Mouse (Mus musculus) splenic B cell, adult 2 months (primary cell): ENCODE measurements around the gene Dpy19l3.

ENCODE experiments used
- DNase-seq: peaks from one replicate; pipeline ENCODE4 v3.0.0-alpha.2; 2011; ENCODE audit warnings: low read depth, low spot score
- H3K27me3 ChIP-seq: 2 replicates; pipeline ENCODE4 v1.6.1; 2012; ENCODE audit warnings: mild to moderate bottlenecking, low read length, moderate library complexity, mixed read lengths; ENCODE audit not compliant: control insufficient read depth, poor library complexity, insufficient read depth, severe bottlenecking
- H3K36me3 ChIP-seq: 2 replicates; pipeline ENCODE4 v1.6.1; 2012; ENCODE audit warnings: mild to moderate bottlenecking, low read length, moderate library complexity, mixed read lengths; ENCODE audit not compliant: control insufficient read depth, poor library complexity, insufficient read depth, severe bottlenecking

Gene Dpy19l3

DNA sequence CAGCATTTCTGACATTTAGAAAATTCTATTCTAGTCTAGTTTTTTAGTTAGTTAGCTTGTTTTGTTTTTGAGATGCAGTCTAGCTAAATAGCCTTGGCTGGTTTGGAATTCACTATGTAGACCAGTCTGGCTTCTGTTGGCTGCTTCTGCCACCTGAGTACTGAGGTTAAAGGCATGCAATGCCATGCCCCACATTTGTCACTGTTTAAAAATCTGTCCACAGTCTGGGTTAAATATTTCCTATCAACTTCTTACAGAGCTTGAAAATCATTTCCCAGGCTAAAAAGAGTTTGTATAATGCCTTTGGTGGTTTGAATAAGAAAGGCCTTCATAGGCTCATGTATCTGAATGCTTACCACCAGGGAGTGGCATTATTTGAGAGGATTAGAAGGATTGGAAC lies 15.4 kb downstream of the Dpy19l3 start:
- Histone ChIP-seq H3K36me3 (no peaks in the 10 kb centered on the region; the same call in 1 of the 2 replicates), H3K27me3 (no peaks in the 10 kb centered on the region)
- DNase-seq, result no peak

- Histone ChIP-seq H3K36me3 (no peaks in the 10 kb centered on the region), H3K27me3 (no peaks in the 10 kb centered on the region)
- DNase-seq, result no peak
Observed at GRCm38 (mm10) chr7:35733313-35734050, 20.8 kb downstream of the Dpy19l3 start.

DNA sequence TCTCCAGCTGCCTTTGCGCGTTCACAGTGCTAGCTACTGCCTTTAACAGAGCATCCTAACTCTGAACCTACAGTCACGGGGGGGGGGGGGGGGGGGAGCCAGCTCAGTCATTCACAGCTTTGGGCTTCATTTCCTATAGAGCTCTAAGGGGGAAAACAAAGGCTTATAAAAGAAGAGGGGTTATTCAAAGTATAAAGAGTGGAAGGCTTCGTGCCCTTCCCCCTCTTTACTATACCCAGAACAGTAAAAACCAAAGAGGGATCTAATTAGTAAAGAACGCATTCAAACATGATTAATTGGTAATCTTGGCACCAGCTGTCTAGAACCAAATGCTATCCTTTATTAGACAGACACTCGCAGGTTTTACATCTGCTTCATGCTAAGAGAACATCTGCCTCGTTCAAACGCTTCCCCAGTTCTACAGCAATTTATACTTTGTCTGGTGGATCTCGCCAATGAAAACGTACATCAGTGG lies 21.6 kb downstream of the Dpy19l3 start:
- H3K27me3 ChIP-seq, result no peaks in the 10 kb centered on the region
- no peak for DNase-seq
- H3K36me3 ChIP-seq, result no peaks in the 10 kb centered on the region; the same call in 1 of the 2 replicates

- no peak for DNase-seq
- Histone ChIP-seq H3K36me3 (peaks cover 5% of the 10 kb centered on the region; the same call in 1 of the 2 replicates), H3K27me3 (no peaks in the 10 kb centered on the region)
Observed at GRCm38 (mm10) chr7:35729621-35730031, 24.6 kb downstream of the Dpy19l3 start.

GRCm38 (mm10) chr7:35728376-35728775 lies 25.9 kb downstream of the Dpy19l3 start:
- H3K27me3 ChIP-seq, result no peaks in the 10 kb centered on the region
- DNase-seq, result no peak
- H3K36me3 ChIP-seq, result peaks cover 5% of the 10 kb centered on the region; the same call in 1 of the 2 replicates

DNA sequence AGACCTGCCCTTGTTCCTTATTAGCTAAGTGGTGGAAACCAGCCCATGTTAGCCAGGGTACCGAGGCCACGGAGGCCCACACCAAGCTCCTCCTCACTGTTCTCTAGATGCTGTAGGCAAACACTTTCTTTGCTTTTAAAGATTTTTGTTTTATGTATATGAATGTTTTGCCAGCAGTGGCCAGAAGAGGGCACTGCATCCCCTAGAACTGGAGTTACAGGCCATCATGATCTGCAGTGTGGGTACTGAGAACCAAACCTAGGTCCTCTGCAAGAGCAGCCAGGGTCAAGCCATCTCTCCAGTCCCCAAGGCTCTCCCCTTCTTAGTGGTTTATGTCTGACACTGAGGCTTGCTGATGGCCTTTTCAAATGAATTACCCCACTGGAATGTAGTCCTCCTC lies 31.2 kb downstream of the Dpy19l3 start:
- H3K27me3 ChIP-seq, result no peaks in the 10 kb centered on the region

GRCm38 (mm10) chr7:35718421-35719178 lies 35.7 kb downstream of the Dpy19l3 start:
- Histone ChIP-seq H3K36me3 (peaks cover 7% of the 10 kb centered on the region), H3K27me3 (no peaks in the 10 kb centered on the region)
- peak; percentile 6 for DNase-seq

More for the DNA sequence above, 31.2 kb downstream of the Dpy19l3 start:
- no peak for DNase-seq
- H3K36me3 ChIP-seq, result peaks cover 5% of the 10 kb centered on the region

- Histone ChIP-seq H3K36me3 (peaks cover 7% of the 10 kb centered on the region), H3K27me3 (no peaks in the 10 kb centered on the region)
- peak; percentile 8 for DNase-seq
Observed at GRCm38 (mm10) chr7:35710366-35710765, 43.9 kb downstream of the Dpy19l3 start.

- Histone ChIP-seq H3K36me3 (0 out of 2 replicates have a peak, but pooled peaks cover 2% of the 10 kb centered on the region), H3K27me3 (no peaks in the 10 kb centered on the region)
- DNase-seq, result no peak
Observed at GRCm38 (mm10) chr7:35708101-35708500, 46.2 kb downstream of the Dpy19l3 start.

DNA sequence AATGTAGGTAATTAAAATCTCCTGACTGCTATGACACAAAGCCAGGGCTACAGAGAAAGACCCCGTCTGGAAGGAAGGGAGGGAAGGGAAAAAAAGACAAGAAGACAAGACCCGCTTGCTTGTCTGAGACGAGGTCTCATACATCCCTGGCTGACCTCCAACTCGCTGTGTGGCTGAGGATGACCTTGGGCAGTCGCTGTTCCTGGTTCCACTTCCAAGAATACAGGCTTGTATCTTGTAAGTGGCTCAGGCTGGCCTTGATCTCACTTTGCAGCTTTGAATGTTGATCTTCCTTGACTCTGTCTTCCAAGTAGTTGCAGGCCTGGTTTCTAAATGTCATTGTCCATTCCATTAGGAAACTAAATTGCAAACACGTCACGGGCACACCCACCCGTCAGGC lies 55.2 kb downstream of the Dpy19l3 start:
- no peak for DNase-seq
- no peaks in the 10 kb centered on the region for H3K27me3 ChIP-seq
- H3K36me3 ChIP-seq, result no peaks in the 10 kb centered on the region

- no peak for DNase-seq
Observed at GRCm38 (mm10) chr7:35698073-35698472, 56.2 kb downstream of the Dpy19l3 start.

GRCm38 (mm10) chr7:35692641-35693040 lies 61.6 kb downstream of the Dpy19l3 start:
- no peaks in the 10 kb centered on the region for H3K27me3 ChIP-seq
- peaks cover 2% of the 10 kb centered on the region; the same call in 1 of the 2 replicates for H3K36me3 ChIP-seq
- no peak for DNase-seq

More at GRCm38 (mm10) chr7:35698073-35698472, 56.2 kb downstream of the Dpy19l3 start:
- Histone ChIP-seq H3K36me3 (no peaks in the 10 kb centered on the region), H3K27me3 (no peaks in the 10 kb centered on the region)

- Histone ChIP-seq H3K27me3 (no peaks in the 10 kb centered on the region), H3K36me3 (peaks cover 2% of the 10 kb centered on the region; the same call in 1 of the 2 replicates)
- no peak for DNase-seq
Observed at GRCm38 (mm10) chr7:35692117-35692516, 62.1 kb downstream of the Dpy19l3 start.

DNA sequence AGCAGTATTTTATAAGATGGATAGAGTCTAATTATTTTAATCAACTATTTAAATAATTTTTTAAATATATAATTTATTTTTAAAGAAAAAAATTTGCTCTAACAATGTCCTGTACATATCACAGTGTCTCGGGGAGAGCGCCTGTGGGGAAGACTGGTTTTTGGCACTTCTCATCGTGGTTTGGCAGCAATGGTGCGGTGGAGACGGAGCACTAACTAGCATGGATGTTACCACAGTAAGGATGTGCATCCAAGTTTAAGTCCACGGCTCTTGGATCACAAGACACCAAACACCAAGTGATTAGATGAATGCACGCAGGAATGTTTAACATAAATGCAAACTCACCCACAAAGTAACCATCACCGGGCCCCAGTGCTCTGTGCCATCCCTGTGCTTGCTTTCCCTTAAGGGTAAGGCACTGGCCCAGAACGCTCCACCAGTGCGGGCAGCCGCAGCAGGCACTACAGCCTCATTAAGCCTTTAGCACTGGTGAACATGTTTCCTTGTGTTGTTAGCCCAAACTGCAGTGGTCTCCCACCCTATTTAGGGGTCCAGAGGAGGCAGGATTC lies 65.4 kb downstream of the Dpy19l3 start:
- no peak for DNase-seq
- H3K36me3 ChIP-seq, result peaks cover 2% of the 10 kb centered on the region; the same call in 1 of the 2 replicates
- H3K27me3 ChIP-seq, result no peaks in the 10 kb centered on the region

DNA sequence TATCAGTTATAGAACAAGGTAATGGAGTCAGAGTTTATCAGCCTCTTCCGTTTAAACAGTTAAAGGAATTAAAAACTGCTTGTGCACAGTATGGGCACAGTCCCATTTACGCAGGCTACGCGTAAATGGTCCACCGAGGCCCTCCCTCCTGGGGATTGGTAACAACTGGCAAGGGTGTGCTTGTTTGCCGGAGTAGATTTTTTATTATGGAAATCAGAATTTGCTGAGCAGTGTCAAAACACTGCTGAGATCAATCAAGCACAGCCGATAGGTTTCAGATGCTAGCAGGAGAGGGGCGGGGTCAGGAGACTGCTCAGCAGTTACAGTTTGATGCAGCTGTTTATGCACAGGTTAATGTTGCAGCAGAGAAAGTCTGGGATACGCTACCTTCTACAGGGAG lies 66.0 kb downstream of the Dpy19l3 start:
- Histone ChIP-seq H3K27me3 (no peaks in the 10 kb centered on the region), H3K36me3 (peaks cover 2% of the 10 kb centered on the region; the same call in 1 of the 2 replicates)
- DNase-seq, result no peak
